Comparison of ENCODE assay signal across 8 mouse cellular contexts in genomic region chr12:52700697-52701191, GRCm38 (mm10). TPM values are rescaled to one million over a fixed set of nuclear protein-coding genes. Genes with fewer than 3 reads are reported as not detected.
DNase-seq lines count a peak whose midpoint lies in the region; ATAC-seq and TF ChIP-seq lines count a peak whose summit lies in the region.

No protein-coding gene starts in this region.

- TF ChIP-seq CTCF in ES-Bruce4 (IDR thresholded peaks at IDR 0.05; ENCODE audit: low read depth, low read length) = no peak

- no peaks in the 10 kb centered on the region for H3K36me3 ChIP-seq in heart, embryonic 10.5 days
- no peaks in the 10 kb centered on the region for H3K36me3 ChIP-seq in ES-Bruce4 (ENCODE audit: control insufficient read depth, insufficient read depth, low read length, poor library complexity, severe bottlenecking)
- no peaks in the 10 kb centered on the region for H3K36me3 ChIP-seq in intestine, embryonic 15.5 days
- H3K36me3 ChIP-seq in neural tube, embryonic 14.5 days (ENCODE audit: control insufficient read depth, insufficient read depth, low read length) = no peaks in the 10 kb centered on the region

- H3K4me3 ChIP-seq in heart, embryonic 10.5 days = peak overlapping the region; percentile 31; the same call in 1 of the 2 replicates
- peak overlapping the region; percentile 50 for H3K4me3 ChIP-seq in ES-Bruce4 (ENCODE audit: low read depth, low read length)
- H3K4me3 ChIP-seq in intestine, embryonic 15.5 days (replicated peaks) = no peak overlapping the region
- H3K4me3 ChIP-seq in neural tube, embryonic 14.5 days (ENCODE audit: low read depth, low read length) = peak overlapping the region; percentile 58

- H3K4me2 ChIP-seq in intestine, embryonic 15.5 days (replicated peaks) = peak overlapping the region; percentile 37
- peak overlapping the region; percentile 79 for H3K4me2 ChIP-seq in neural tube, embryonic 14.5 days (ENCODE audit: low read depth, low read length)

- H3K27me3 ChIP-seq in heart, embryonic 10.5 days (ENCODE audit: insufficient read depth, poor library complexity, severe bottlenecking) = no peaks in the 10 kb centered on the region
- no peaks in the 10 kb centered on the region for H3K27me3 ChIP-seq in ES-Bruce4 (ENCODE audit: control insufficient read depth, insufficient read depth, low read length, poor library complexity, severe bottlenecking)
- no peaks in the 10 kb centered on the region for H3K27me3 ChIP-seq in intestine, embryonic 15.5 days (replicated peaks)
- H3K27me3 ChIP-seq in neural tube, embryonic 14.5 days (ENCODE audit: control insufficient read depth, insufficient read depth, low read length) = no peaks in the 10 kb centered on the region

- peak overlapping the region; percentile 35; the same call in 1 of the 2 replicates for H3K9ac ChIP-seq in ES-Bruce4 (ENCODE audit: low read depth, poor library complexity, severe bottlenecking)
- no peak overlapping the region for H3K9ac ChIP-seq in intestine, embryonic 15.5 days
- peak overlapping the region; percentile 68 for H3K9ac ChIP-seq in neural tube, embryonic 14.5 days (replicated peaks; ENCODE audit: low read depth, low read length)

- H3K27ac ChIP-seq in heart, embryonic 10.5 days = peak overlapping the region; percentile 26
- no peak overlapping the region for H3K27ac ChIP-seq in ES-Bruce4 (ENCODE audit: insufficient read depth, low read length)
- H3K27ac ChIP-seq in intestine, embryonic 15.5 days = no peak overlapping the region
- peak overlapping the region; percentile 90 for H3K27ac ChIP-seq in neural tube, embryonic 14.5 days (ENCODE audit: low read depth, low read length)

- no peaks in the 10 kb centered on the region for H3K9me3 ChIP-seq in heart, embryonic 10.5 days
- H3K9me3 ChIP-seq in ES-Bruce4 (replicated peaks; ENCODE audit: control insufficient read depth, insufficient read depth, low read length, poor library complexity, severe bottlenecking) = no peaks in the 10 kb centered on the region
- H3K9me3 ChIP-seq in intestine, embryonic 15.5 days = no peaks in the 10 kb centered on the region
- no peaks in the 10 kb centered on the region for H3K9me3 ChIP-seq in neural tube, embryonic 14.5 days (ENCODE audit: control insufficient read depth, low read length)

- no peak for TF ChIP-seq POLR2A in ES-Bruce4 (IDR thresholded peaks at IDR 0.05; ENCODE audit: insufficient read depth, low read length)

- no peak for DNase-seq in heart, embryonic 10.5 days (ENCODE audit: low spot score)
- no peak for DNase-seq in heart, postnatal 4 days
- DNase-seq in embryo, embryonic 11 days = peak; percentile 42
- DNase-seq in adrenal gland, postnatal 4 days (ENCODE audit: low spot score in 2 of 2) = no peak
- no peak for DNase-seq in urinary bladder, postnatal 25 days (ENCODE audit: low spot score)

- TF ChIP-seq EP300 in ES-Bruce4 (IDR thresholded peaks at IDR 0.05; ENCODE audit: insufficient read depth, low read depth, low read length) = no peak

- 48% methylated on average over 15 of the region's 15 CpGs for WGBS in heart, embryonic 10.5 days
- WGBS in intestine, embryonic 15.5 days = 39% methylated on average over 15 of the region's 15 CpGs
- WGBS in neural tube, embryonic 14.5 days = 5% methylated on average over 15 of the region's 15 CpGs

- ATAC-seq in intestine, embryonic 15.5 days = no peak
- ATAC-seq in neural tube, embryonic 14.5 days (ENCODE audit: low read depth) = peak; percentile 29; the same call in 1 of the 2 replicates

- peaks cover 20% of the 10 kb centered on the region for H3K4me1 ChIP-seq in heart, embryonic 10.5 days
- H3K4me1 ChIP-seq in ES-Bruce4 (ENCODE audit: control insufficient read depth, insufficient read depth, low read length) = no peaks in the 10 kb centered on the region
- H3K4me1 ChIP-seq in intestine, embryonic 15.5 days (replicated peaks) = peaks cover 6% of the 10 kb centered on the region; the same call in 1 of the 2 replicates
- peaks cover 39% of the 10 kb centered on the region for H3K4me1 ChIP-seq in neural tube, embryonic 14.5 days (ENCODE audit: control insufficient read depth, insufficient read depth, low read length)

RNA-seq across cellular contexts. Expression of gene Akap6, which starts 1.6 kb away (rescaled TPM):
- polyA plus RNA-seq in heart, embryonic 10.5 days (2016; fragmentation: Nextera tagmentation; extraction: Ambion mirVana) = 2.3 and 6.0 TPM in 2 replicates
- total RNA-seq in heart, postnatal 4 days (2021) = 100 to 1,000 TPM; 118 to 127 TPM
- 0.06 TPM in 2 replicates for polyA plus RNA-seq in ES-Bruce4 (2011; ENCODE audit: insufficient read depth, insufficient read length, low read depth, missing spikeins)
- 1.9 and 2.1 TPM in 2 replicates for polyA plus RNA-seq in intestine, embryonic 15.5 days (2015; fragmentation: Nextera tagmentation; extraction: Ambion mirVana)
- polyA plus RNA-seq in neural tube, embryonic 14.5 days (2014; fragmentation: Nextera tagmentation; extraction: Ambion mirVana) = 40.4 and 44.0 TPM in 2 replicates
- 1 to 10 TPM; 8.4 to 9.2 TPM for total RNA-seq in adrenal gland, postnatal 4 days (2021)

Comparison
In these comparisons a context has a peak if more than half of its experiments do, and no peak if none do; other contexts are left out.
1. H3K27ac ChIP-seq: peak in heart, embryonic 10.5 days (single experiment) and neural tube, embryonic 14.5 days (single experiment); none in ES-Bruce4 (single experiment) and intestine, embryonic 15.5 days (single experiment).